8 mouse cellular contexts compared by ENCODE assay signal in genomic region chr13:35741620-35742421, GRCm38 (mm10).
DNase-seq lines count a peak whose midpoint lies in the region; ATAC-seq lines count a peak whose summit lies in the region.

No protein-coding gene starts in this region.

- peak overlapping the region; percentile 86 for H3K27ac ChIP-seq in hindbrain, embryonic 13.5 days
- H3K27ac ChIP-seq in macrophage: peak overlapping the region; percentile 27

- DNase-seq in Muller cell, postnatal 12 days (ENCODE audit: inconsistent ontology term): peak; percentile 60
- peak; percentile 67 for DNase-seq in cerebellum, adult 9-11 months
- peak; percentile 13 to 25 for DNase-seq in frontal cortex, postnatal 14 days (ENCODE audit: low spot score in 2 of 2)
- DNase-seq in left cerebral cortex, adult 18-20 months (ENCODE audit: low spot score in 2 of 2): peak; percentile 46 to 50
- peak; percentile 51 for DNase-seq in right cerebral cortex, postnatal 25 days
- DNase-seq in yolk sac, embryonic 10.5 days (ENCODE audit: low spot score): peak; percentile 64

- peaks cover 7% of the 10 kb centered on the region for H3K9me3 ChIP-seq in hindbrain, embryonic 13.5 days

- H3K4me1 ChIP-seq in hindbrain, embryonic 13.5 days (replicated peaks): peaks cover 19% of the 10 kb centered on the region

- WGBS in hindbrain, embryonic 13.5 days: 1% methylated on average over 72 of the region's 93 CpGs
- under 1% methylated on average over 83 of the region's 93 CpGs for WGBS in macrophage (ENCODE audit: missing documents)

- peak overlapping the region; percentile 87 for H3K4me3 ChIP-seq in hindbrain, embryonic 13.5 days
- H3K4me3 ChIP-seq in macrophage (ENCODE audit: inconsistent target): peak overlapping the region; percentile 51

- H3K9ac ChIP-seq in hindbrain, embryonic 13.5 days: peak overlapping the region; percentile 90

- peaks cover 33% of the 10 kb centered on the region for H3K27me3 ChIP-seq in hindbrain, embryonic 13.5 days

- ATAC-seq in hindbrain, embryonic 13.5 days (ENCODE audit: low FRiP score): peak; percentile 84

- 0 out of 2 replicates have a peak, but pooled peaks cover 7% of the 10 kb centered on the region for H3K36me3 ChIP-seq in hindbrain, embryonic 13.5 days
- H3K36me3 ChIP-seq in macrophage (ENCODE audit: inconsistent target): no peaks in the 10 kb centered on the region

- H3K4me2 ChIP-seq in hindbrain, embryonic 13.5 days: peak overlapping the region; percentile 81

- H3K79me2 ChIP-seq in macrophage (ENCODE audit: inconsistent target): peaks cover 48% of the 10 kb centered on the region

Comparison
In these comparisons a context has a peak if more than half of its experiments do, and no peak if none do; other contexts are left out.
1. Peak in every context shown above with its lines: DNase-seq, ATAC-seq, H3K4me3 ChIP-seq and H3K27ac ChIP-seq.